Mouse (Mus musculus): ENCODE data around the gene Mrpl55.
"Not testable (repeated sequence)": the region's sequence is repeated elsewhere in the genome, so short reads cannot be mapped to it uniquely, and the experiment has no call there.

Mrpl55 gene

DNA sequence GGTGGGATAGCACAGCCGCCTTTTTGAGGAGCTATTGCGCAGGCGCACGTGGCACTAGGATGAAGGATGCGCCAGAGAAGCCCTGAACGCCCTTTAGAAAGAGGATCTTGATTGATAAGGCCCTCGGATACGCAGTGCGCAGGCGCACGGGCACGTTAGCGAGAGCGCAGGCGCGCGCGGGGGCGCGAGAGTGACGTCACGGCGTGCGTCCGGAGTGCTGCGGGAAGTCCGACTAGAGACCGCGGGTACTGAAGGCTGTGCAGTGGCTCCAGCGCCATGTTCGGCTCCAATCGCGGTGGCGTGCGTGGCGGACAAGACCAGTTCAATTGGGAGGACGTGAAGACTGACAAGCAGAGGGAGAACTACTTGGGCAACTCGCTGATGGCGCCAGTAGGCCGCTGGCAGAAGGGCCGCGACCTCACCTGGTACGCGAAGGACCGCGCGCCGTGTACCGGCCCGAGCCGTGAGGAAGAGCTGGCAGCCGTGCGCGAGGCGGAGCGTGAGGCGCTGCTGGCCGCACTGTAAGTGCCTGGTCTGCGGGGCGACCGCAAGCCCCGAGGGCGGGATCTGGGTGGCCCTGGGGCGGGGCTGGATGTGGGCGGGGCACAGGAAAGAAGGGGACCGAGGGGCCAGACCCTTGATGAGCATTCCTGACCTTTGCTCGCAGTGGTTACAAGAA is 6.0 kb downstream of the Mrpl55 start, which contains the start of gene 2310033P09Rik:
2310033P09Rik (plus strand) TSS at position 169 of the 679 bp plus-strand sequence.
- no peaks in the 10 kb centered on the region for H3K27me3 ChIP-seq (ENCODE audit: insufficient read depth, low read length)
- TF ChIP-seq CTCF (conservative IDR thresholded peaks at IDR 0.05; ENCODE audit: low read length) (no peak), POU5F1 (IDR thresholded peaks at IDR 0.05; ENCODE audit: borderline replicate concordance, low read length) (no peak), NANOG (IDR thresholded peaks at IDR 0.05; ENCODE audit: borderline replicate concordance, low read length) (no peak)
- H3K4me1 ChIP-seq (replicated peaks; ENCODE audit: low read depth, low read length), result peaks cover 48% of the 10 kb centered on the region
- H3K36me3 ChIP-seq (ENCODE audit: insufficient read depth, low read length), result peaks cover 80% of the 10 kb centered on the region
- H3K4me3 ChIP-seq (replicated peaks; ENCODE audit: low read length), result peak within 1 kb of the TSS; percentile 94
- no peaks in the 10 kb centered on the region for H3K9me3 ChIP-seq (ENCODE audit: low read length)

DNA sequence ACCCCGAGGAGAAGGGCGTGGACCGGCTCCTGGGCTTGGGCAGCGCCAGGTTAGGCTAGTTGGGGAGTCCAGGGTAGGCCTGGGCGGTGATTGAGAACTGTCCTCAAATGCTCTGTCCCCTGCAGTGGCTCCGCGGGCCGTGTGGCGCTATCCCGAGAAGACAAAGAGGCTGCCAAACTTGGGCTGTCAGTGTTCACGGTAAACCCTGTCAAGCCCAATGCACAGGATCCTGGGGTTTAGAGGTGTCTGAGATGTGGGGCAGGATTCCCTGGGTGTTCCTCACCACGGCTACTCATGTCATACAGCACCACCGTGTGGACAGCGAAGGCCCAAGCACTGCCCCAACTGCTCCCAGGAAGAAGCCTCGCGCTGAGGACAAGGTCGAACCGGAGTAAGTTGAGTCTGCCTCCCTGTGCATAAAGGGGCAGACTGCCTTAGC is 6.7 kb downstream of the Mrpl55 start:
- TF ChIP-seq NANOG (IDR thresholded peaks at IDR 0.05; ENCODE audit: borderline replicate concordance, low read length), result no peak
- peak; percentile 21; the same call in 1 of the 2 replicates for TF ChIP-seq CTCF (conservative IDR thresholded peaks at IDR 0.05; ENCODE audit: low read length)
- TF ChIP-seq POU5F1 (IDR thresholded peaks at IDR 0.05; ENCODE audit: borderline replicate concordance, low read length), result no peak
- Histone ChIP-seq H3K36me3 (ENCODE audit: insufficient read depth, low read length) (peaks cover 84% of the 10 kb centered on the region), H3K27me3 (ENCODE audit: insufficient read depth, low read length) (no peaks in the 10 kb centered on the region)

DNA sequence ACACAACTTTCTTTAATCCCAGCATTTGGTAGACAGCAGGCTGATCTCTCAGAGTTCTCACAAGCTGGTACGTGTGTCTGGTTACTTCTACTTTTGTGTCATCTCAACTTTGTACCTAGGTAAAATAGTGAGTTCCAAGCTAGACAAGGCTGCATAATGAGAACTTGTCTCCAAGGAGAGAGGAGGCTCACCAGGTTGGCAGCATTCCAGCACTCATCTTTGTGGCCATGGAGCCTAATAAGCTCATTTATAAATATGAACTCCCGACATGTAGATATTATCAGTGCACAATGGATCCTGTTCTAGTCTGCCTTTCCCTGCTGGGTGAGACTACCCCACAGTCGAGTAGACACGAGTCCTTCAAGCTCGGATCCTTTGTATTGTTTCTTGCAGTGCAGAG is 7.3 kb downstream of the Mrpl55 start:
- Histone ChIP-seq H3K9me3 (ENCODE audit: low read length) (no peaks in the 10 kb centered on the region), H3K36me3 (ENCODE audit: insufficient read depth, low read length) (peaks cover 84% of the 10 kb centered on the region), H3K4me1 (replicated peaks; ENCODE audit: low read depth, low read length) (peaks cover 52% of the 10 kb centered on the region), H3K27me3 (ENCODE audit: insufficient read depth, low read length) (no peaks in the 10 kb centered on the region), H3K4me3 (replicated peaks; ENCODE audit: low read length) (peak overlapping the region; percentile 94)
- TF ChIP-seq POU5F1 (IDR thresholded peaks at IDR 0.05; ENCODE audit: borderline replicate concordance, low read length), result no peak
- TF ChIP-seq CTCF (conservative IDR thresholded peaks at IDR 0.05; ENCODE audit: low read length), result no peak
- TF ChIP-seq NANOG (IDR thresholded peaks at IDR 0.05; ENCODE audit: borderline replicate concordance, low read length), result no peak

More for the DNA sequence above, 6.7 kb downstream of the Mrpl55 start:
- H3K4me1 ChIP-seq (replicated peaks; ENCODE audit: low read depth, low read length), result peaks cover 52% of the 10 kb centered on the region
- no peaks in the 10 kb centered on the region for H3K9me3 ChIP-seq (ENCODE audit: low read length)
- H3K4me3 ChIP-seq (replicated peaks; ENCODE audit: low read length), result peak overlapping the region; percentile 94

DNA sequence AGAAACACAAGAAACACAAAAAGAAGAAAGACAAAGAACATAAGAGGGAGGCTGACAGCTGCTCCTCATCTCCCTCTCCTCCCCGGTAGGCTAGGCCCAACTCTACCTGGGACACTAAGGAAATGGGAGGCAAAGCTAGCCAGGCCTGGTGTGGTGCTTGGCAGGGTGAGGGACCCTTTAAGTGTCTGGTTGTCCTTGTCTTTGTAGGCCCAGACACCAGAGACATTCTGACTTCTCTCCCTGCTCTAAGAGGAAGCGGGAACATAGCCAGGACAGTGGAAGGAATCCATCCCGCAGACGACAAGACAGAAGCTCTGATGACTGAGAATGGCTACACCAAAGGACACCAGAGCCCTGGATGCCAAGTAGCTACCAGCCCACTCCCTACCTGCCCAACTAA is 7.7 kb downstream of the Mrpl55 start:
- TF ChIP-seq POU5F1 (IDR thresholded peaks at IDR 0.05; ENCODE audit: borderline replicate concordance, low read length) (no peak), CTCF (conservative IDR thresholded peaks at IDR 0.05; ENCODE audit: low read length) (no peak), NANOG (IDR thresholded peaks at IDR 0.05; ENCODE audit: borderline replicate concordance, low read length) (no peak)
- H3K36me3 ChIP-seq (ENCODE audit: insufficient read depth, low read length), result peaks cover 84% of the 10 kb centered on the region
- H3K4me3 ChIP-seq (replicated peaks; ENCODE audit: low read length), result peak overlapping the region; percentile 94; the same call in 1 of the 2 replicates
- no peaks in the 10 kb centered on the region for H3K9me3 ChIP-seq (ENCODE audit: low read length)
- peaks cover 55% of the 10 kb centered on the region for H3K4me1 ChIP-seq (replicated peaks; ENCODE audit: low read depth, low read length)
- no peaks in the 10 kb centered on the region for H3K27me3 ChIP-seq (ENCODE audit: insufficient read depth, low read length)

DNA sequence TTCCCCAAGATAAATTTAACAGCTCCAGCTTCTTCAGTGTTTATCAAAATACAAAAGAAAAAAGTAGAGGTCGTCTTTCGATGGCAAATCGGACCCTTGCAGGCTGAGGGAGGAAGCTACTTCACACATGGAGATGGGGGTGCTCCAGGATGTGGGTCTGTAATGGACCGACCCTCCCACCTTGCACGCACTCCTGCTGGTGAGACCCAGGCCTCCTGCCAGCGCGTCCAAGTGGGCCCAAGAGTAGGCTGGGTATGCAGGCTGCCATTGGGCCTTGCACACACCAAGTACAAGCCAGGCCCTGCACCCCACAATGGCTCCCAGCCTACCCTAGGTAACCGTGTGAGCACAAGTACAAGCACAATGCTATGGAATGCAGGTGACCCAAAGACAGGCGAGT is 9.3 kb downstream of the Mrpl55 start:
- H3K9me3 ChIP-seq (ENCODE audit: low read length); H3K27me3 ChIP-seq (ENCODE audit: insufficient read depth, low read length); H3K4me3 ChIP-seq (replicated peaks; ENCODE audit: low read length): not testable (repeated sequence)
- peaks cover 84% of the 10 kb centered on the region for H3K36me3 ChIP-seq (ENCODE audit: insufficient read depth, low read length)
- peaks cover 69% of the 10 kb centered on the region for H3K4me1 ChIP-seq (replicated peaks; ENCODE audit: low read depth, low read length)

DNA sequence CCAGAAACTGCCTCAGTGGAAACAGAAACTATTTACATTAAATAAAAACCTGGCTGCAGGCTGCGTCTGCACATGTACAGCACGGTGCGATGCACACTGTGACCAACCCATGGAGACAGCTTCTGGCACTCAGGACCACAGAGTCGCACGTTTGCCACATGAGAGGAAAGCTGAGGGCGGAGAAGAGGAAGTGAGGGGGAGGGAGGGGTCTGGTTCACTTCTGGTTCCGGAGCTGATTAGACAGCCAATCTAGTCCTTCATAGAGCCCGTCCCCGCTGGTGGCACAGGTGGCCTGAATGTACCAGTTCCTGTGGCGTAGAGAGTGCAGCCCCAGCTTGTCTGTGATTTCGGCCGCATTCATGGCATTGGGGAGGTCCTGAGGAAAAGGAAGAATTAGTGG is 10.0 kb downstream of the Mrpl55 start:
- not testable (repeated sequence) for H3K9me3 ChIP-seq (ENCODE audit: low read length); H3K4me3 ChIP-seq (replicated peaks; ENCODE audit: low read length); H3K27me3 ChIP-seq (ENCODE audit: insufficient read depth, low read length)
- Histone ChIP-seq H3K4me1 (replicated peaks; ENCODE audit: low read depth, low read length) (peaks cover 77% of the 10 kb centered on the region), H3K36me3 (ENCODE audit: insufficient read depth, low read length) (peaks cover 78% of the 10 kb centered on the region)

DNA sequence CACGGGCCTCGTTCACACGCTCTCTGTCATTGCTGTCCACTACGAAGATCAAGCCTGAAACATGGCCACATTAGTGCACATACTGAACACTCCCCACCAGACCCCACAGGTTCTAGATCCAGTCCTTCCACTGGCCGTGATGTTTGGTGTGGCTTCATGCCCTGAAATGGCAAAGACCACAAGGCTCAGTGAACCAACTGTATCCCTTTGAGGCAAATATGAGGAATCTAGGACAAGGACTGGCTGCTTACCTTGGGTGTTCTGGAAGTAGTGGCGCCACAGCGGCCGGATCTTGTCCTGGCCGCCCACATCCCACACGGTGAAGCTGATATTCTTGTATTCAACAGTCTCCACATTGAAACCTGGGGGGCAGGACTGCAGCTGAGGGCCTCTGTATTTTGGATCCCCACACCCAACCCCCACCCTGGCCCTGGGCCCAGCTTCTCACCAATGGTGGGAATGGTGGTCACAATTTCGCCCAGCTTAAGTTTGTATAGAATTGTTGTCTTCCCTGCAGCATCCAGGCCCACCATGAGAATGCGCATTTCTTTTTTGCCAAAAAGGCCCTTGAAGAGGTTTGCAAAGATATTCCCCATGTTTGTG is 10.7 kb downstream of the Mrpl55 start:
- no peak for TF ChIP-seq CTCF (conservative IDR thresholded peaks at IDR 0.05; ENCODE audit: low read length)
- no peak for TF ChIP-seq NANOG (IDR thresholded peaks at IDR 0.05; ENCODE audit: borderline replicate concordance, low read length)
- TF ChIP-seq POU5F1 (IDR thresholded peaks at IDR 0.05; ENCODE audit: borderline replicate concordance, low read length), result no peak
- Histone ChIP-seq H3K4me1 (replicated peaks; ENCODE audit: low read depth, low read length) (peaks cover 78% of the 10 kb centered on the region), H3K36me3 (ENCODE audit: insufficient read depth, low read length) (peaks cover 83% of the 10 kb centered on the region), H3K27me3 (ENCODE audit: insufficient read depth, low read length) (no peaks in the 10 kb centered on the region), H3K9me3 (ENCODE audit: low read length) (no peaks in the 10 kb centered on the region), H3K4me3 (replicated peaks; ENCODE audit: low read length) (no peak overlapping the region)

DNA sequence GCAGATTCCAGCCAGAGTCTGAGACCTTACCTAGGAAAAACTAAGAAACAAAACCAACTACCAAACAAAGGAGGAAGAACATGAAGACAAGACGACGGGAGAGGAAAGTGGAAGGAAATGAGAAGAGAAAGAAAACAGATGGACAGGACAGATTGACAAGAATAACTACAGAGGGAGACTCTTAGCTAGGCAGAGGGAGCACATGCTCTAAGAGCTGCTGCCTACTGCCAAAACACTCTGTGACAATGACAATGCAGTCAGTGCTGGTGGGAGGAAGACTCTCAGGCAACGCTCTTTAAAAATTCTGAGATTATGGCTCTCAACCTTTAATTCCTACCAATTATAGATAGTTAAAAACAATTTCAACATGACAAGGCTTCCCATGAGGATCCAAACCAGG is 14.7 kb downstream of the Mrpl55 start:
- Histone ChIP-seq H3K27me3 (ENCODE audit: insufficient read depth, low read length) (no peaks in the 10 kb centered on the region), H3K4me3 (replicated peaks; ENCODE audit: low read length) (no peak overlapping the region), H3K9me3 (ENCODE audit: low read length) (no peaks in the 10 kb centered on the region), H3K4me1 (replicated peaks; ENCODE audit: low read depth, low read length) (peaks cover 94% of the 10 kb centered on the region), H3K36me3 (ENCODE audit: insufficient read depth, low read length) (peaks cover 87% of the 10 kb centered on the region)
- TF ChIP-seq CTCF (conservative IDR thresholded peaks at IDR 0.05; ENCODE audit: low read length), result no peak
- no peak for TF ChIP-seq POU5F1 (IDR thresholded peaks at IDR 0.05; ENCODE audit: borderline replicate concordance, low read length)
- TF ChIP-seq NANOG (IDR thresholded peaks at IDR 0.05; ENCODE audit: borderline replicate concordance, low read length), result no peak

Measured in E14TG2a.4 (cell line).